Mouse (Mus musculus): ENCODE measurements at regions not wholly inside any gene's neighbourhood (a gene's known extent, or its start where the extent isn't known, plus 50 kb on each side); places are given as distances from the start of the nearest gene placed in this dataset.

DNA sequence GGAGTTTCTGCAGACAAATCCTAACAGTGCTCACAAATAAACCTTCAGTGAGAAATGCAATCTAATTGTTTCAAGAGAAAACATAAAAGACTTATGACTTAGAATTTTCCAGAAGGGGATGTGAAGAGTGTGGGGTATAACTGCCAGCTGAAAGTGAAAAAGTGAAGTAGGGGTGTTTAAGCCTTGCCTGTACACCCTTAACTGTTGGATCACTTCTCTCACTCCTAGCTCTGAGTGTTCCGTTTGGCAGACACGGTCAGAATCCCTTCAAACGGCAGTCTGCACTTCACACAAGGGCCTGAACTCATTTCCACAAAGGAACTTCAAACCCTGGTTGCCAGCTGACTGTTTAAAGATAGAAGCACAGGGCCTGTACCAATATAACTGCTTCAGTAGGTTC is 101.2 kb upstream of the Mpp6 start:
- H3K27ac ChIP-seq (ENCODE audit: low read depth), result no peak overlapping the region
- peaks cover 13% of the 10 kb centered on the region for H3K4me1 ChIP-seq (ENCODE audit: insufficient read depth)
- no peaks in the 10 kb centered on the region for H3K27me3 ChIP-seq (ENCODE audit: insufficient read depth, low read length)
- no peaks in the 10 kb centered on the region for H3K36me3 ChIP-seq (replicated peaks; ENCODE audit: insufficient read depth, low read length)
- no peak for TF ChIP-seq EP300 (IDR thresholded peaks at IDR 0.05; ENCODE audit: low read depth)
- TF ChIP-seq CTCF (IDR thresholded peaks at IDR 0.05; ENCODE audit: low read depth), result no peak
- ATAC-seq, result no peak
- H3K4me3 ChIP-seq (ENCODE audit: low read depth, low read length), result no peak overlapping the region
- no peak for DNase-seq
- H3K9ac ChIP-seq (replicated peaks), result no peak overlapping the region
- H3K4me2 ChIP-seq (ENCODE audit: low read depth, low read length), result no peak overlapping the region
- 25% methylated on average over 3 of the region's 3 CpGs for WGBS (ENCODE audit: insufficient replicate concordance)
- H3K9me3 ChIP-seq (ENCODE audit: low read length), result no peaks in the 10 kb centered on the region

DNA sequence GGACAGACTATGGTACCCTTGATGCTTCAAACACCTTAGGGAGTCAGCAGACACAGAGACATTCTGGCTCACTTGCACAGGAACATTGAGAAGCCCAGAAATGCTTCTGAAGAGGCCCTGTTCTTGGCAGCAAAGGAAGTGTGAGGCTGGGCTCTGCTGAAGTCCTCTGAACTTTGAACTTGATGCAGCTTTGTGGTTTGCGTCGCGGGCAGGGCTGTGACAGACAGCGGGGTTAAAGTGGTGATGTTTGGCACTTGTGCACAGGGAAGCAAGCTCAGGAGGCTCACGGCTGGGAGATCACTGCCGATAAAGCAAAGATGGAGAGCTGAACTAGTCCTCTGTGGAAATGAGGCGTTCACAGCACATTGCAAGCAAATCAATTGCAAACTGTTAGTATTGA is 100.7 kb upstream of the Mpp6 start:
- H3K9me3 ChIP-seq (ENCODE audit: low read length), result no peaks in the 10 kb centered on the region
- H3K27ac ChIP-seq (ENCODE audit: low read depth), result no peak overlapping the region
- no peaks in the 10 kb centered on the region for H3K27me3 ChIP-seq (ENCODE audit: insufficient read depth, low read length)
- TF ChIP-seq CTCF (IDR thresholded peaks at IDR 0.05; ENCODE audit: low read depth), result no peak
- no peak for TF ChIP-seq EP300 (IDR thresholded peaks at IDR 0.05; ENCODE audit: low read depth)
- no peak for DNase-seq
- no peak overlapping the region for H3K4me2 ChIP-seq (ENCODE audit: low read depth, low read length)
- 8% methylated on average over 7 of the region's 7 CpGs for WGBS (ENCODE audit: insufficient replicate concordance)
- H3K36me3 ChIP-seq (replicated peaks; ENCODE audit: insufficient read depth, low read length), result no peaks in the 10 kb centered on the region
- peaks cover 13% of the 10 kb centered on the region for H3K4me1 ChIP-seq (ENCODE audit: insufficient read depth)
- no peak overlapping the region for H3K9ac ChIP-seq (replicated peaks)
- ATAC-seq, result no peak
- H3K4me3 ChIP-seq (ENCODE audit: low read depth, low read length), result no peak overlapping the region

DNA sequence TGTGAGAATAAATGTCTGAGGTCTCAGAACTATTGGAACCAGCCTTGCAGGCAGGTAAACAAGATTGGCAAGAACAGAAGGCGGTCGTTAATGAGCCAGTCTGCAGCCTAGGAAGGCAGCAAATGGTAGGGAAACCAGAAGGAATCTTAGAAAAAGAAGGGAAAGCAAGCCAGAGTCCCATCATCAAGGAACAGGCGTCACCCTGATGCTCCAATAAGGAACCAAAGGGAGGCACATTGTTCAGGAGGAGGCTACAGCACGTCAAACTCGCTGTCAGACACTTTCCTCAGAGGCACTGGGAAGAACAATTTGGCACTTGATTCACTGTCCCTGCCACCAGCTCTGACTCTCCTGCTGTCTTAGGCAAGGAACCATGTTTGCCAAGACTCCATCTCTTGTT is 100.2 kb upstream of the Mpp6 start:
- H3K27me3 ChIP-seq (ENCODE audit: insufficient read depth, low read length), result no peaks in the 10 kb centered on the region
- TF ChIP-seq CTCF (IDR thresholded peaks at IDR 0.05; ENCODE audit: low read depth) (no peak), EP300 (IDR thresholded peaks at IDR 0.05; ENCODE audit: low read depth) (no peak)
- no peak for DNase-seq
- H3K9me3 ChIP-seq (ENCODE audit: low read length), result no peaks in the 10 kb centered on the region
- H3K4me3 ChIP-seq (ENCODE audit: low read depth, low read length), result no peak overlapping the region
- no peak overlapping the region for H3K9ac ChIP-seq (replicated peaks)
- no peak overlapping the region for H3K4me2 ChIP-seq (ENCODE audit: low read depth, low read length)
- no peak overlapping the region for H3K27ac ChIP-seq (ENCODE audit: low read depth)
- H3K4me1 ChIP-seq (ENCODE audit: insufficient read depth), result peaks cover 13% of the 10 kb centered on the region
- ATAC-seq, result no peak
- H3K36me3 ChIP-seq (replicated peaks; ENCODE audit: insufficient read depth, low read length), result no peaks in the 10 kb centered on the region
- 65% methylated on average over 5 of the region's 5 CpGs for WGBS (ENCODE audit: insufficient replicate concordance)

GRCm38 (mm10) chr6:50011071-50011470 is 99.0 kb upstream of the Mpp6 start:
- Histone ChIP-seq H3K9me3 (ENCODE audit: low read length) (no peaks in the 10 kb centered on the region), H3K9ac (replicated peaks) (no peak overlapping the region), H3K27ac (ENCODE audit: low read depth) (no peak overlapping the region), H3K27me3 (ENCODE audit: insufficient read depth, low read length) (no peaks in the 10 kb centered on the region), H3K4me2 (ENCODE audit: low read depth, low read length) (no peak overlapping the region), H3K4me3 (ENCODE audit: low read depth, low read length) (no peak overlapping the region), H3K36me3 (replicated peaks; ENCODE audit: insufficient read depth, low read length) (no peaks in the 10 kb centered on the region), H3K4me1 (ENCODE audit: insufficient read depth) (peaks cover 13% of the 10 kb centered on the region)
- 47% methylated on average over 12 of the region's 12 CpGs for WGBS (ENCODE audit: insufficient replicate concordance)
- DNase-seq (no peak), ATAC-seq (no peak)
- TF ChIP-seq EP300 (IDR thresholded peaks at IDR 0.05; ENCODE audit: low read depth) (no peak), CTCF (IDR thresholded peaks at IDR 0.05; ENCODE audit: low read depth) (no peak; the same call in 1 of the 2 replicates)

- Histone ChIP-seq H3K27me3 (ENCODE audit: insufficient read depth, low read length) (no peaks in the 10 kb centered on the region), H3K36me3 (replicated peaks; ENCODE audit: insufficient read depth, low read length) (no peaks in the 10 kb centered on the region), H3K4me3 (ENCODE audit: low read depth, low read length) (no peak overlapping the region), H3K4me2 (ENCODE audit: low read depth, low read length) (no peak overlapping the region), H3K4me1 (ENCODE audit: insufficient read depth) (peaks cover 13% of the 10 kb centered on the region), H3K27ac (ENCODE audit: low read depth) (no peak overlapping the region), H3K9ac (replicated peaks) (no peak overlapping the region), H3K9me3 (ENCODE audit: low read length) (no peaks in the 10 kb centered on the region)
- DNase-seq (no peak), ATAC-seq (no peak)
- 63% methylated on average over 5 of the region's 5 CpGs for WGBS (ENCODE audit: insufficient replicate concordance)
- no peak for TF ChIP-seq CTCF (IDR thresholded peaks at IDR 0.05; ENCODE audit: low read depth)
- no peak for TF ChIP-seq EP300 (IDR thresholded peaks at IDR 0.05; ENCODE audit: low read depth)
Observed at GRCm38 (mm10) chr6:50011746-50012453, 98.1 kb upstream of the Mpp6 start.

DNA sequence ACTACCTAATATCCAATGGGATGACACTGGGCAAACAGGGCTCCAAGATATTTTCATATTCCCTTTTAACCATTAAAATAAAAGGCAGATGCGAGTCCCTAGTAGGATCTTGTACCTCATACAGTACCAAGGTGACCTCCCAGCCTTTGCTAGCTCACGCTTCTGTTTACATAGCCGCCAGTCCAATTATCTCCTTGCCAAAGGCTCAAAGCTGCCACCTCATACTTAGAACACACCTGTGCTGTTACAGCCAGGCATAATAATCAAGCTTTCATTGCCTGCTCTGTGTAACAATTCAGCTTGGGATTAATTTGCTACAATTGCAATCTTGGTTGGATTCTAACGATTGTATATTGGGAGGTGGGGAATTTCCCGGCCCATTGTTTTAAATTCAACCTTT is 97.0 kb upstream of the Mpp6 start:
- 73% methylated on average over 5 of the region's 5 CpGs for WGBS (ENCODE audit: insufficient replicate concordance)
- no peak for DNase-seq
- Histone ChIP-seq H3K4me3 (ENCODE audit: low read depth, low read length) (no peak overlapping the region), H3K36me3 (replicated peaks; ENCODE audit: insufficient read depth, low read length) (no peaks in the 10 kb centered on the region), H3K27me3 (ENCODE audit: insufficient read depth, low read length) (no peaks in the 10 kb centered on the region), H3K9me3 (ENCODE audit: low read length) (no peaks in the 10 kb centered on the region), H3K9ac (replicated peaks) (no peak overlapping the region), H3K4me2 (ENCODE audit: low read depth, low read length) (no peak overlapping the region), H3K27ac (ENCODE audit: low read depth) (no peak overlapping the region), H3K4me1 (ENCODE audit: insufficient read depth) (peaks cover 10% of the 10 kb centered on the region)
- no peak for ATAC-seq
- TF ChIP-seq CTCF (IDR thresholded peaks at IDR 0.05; ENCODE audit: low read depth) (no peak), EP300 (IDR thresholded peaks at IDR 0.05; ENCODE audit: low read depth) (no peak)
